Mouse (Mus musculus) lung, adult 2 months (tissue): ENCODE data around the gene Osbpl8.

Experiments
- CTCF ChIP-seq: fragments of 200-500 bp; IDR thresholded peaks from 2 replicates; pipeline ENCODE4 v1.5.1; 2011; ENCODE audit warnings: mild to moderate bottlenecking, low read length, control low read depth; ENCODE audit not compliant: insufficient read depth
- POLR2A ChIP-seq: fragments of 200-500 bp; IDR thresholded peaks from 2 replicates; pipeline ENCODE4 v1.6.1; 2011; ENCODE audit warnings: low read depth, mild to moderate bottlenecking, control low read depth, low read length, borderline replicate concordance; ENCODE audit errors: extremely low read depth

DNA sequence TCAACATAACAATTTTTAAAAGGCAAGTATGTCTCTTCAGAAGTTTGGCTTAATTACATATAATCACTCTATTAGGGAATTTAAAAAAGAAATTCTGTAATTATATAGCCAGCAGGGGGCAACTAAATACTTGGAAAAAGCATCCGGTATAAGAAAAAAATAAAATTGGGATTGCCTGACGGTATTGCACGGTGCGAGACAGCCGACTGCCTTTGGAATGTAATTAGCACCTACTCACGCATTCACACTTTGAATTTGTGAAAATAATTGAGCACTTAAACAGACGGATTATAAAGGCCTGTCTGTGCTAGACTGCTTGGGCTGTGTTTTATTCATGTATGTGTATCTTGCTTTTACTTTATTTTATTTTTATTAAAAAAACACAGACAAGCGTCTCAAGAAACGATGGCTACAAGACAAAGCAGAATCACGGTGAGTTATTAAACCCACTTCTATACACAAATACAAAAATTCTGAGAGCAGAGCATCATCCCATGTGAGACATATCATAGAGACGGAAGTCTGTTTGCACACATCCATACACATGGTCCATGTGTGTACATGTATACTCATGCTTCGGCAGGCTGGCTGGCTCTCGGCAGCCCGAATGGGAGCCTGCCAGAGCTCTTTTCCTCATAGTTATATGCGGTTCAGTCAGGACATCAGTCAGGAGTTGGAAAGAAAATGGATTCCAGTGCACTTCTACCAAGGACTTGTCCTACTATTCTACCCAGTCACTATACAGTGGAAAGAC lies 34.5 kb upstream of the Osbpl8 start:
- TF ChIP-seq POLR2A (no peak), CTCF (no peak)
